Mouse (Mus musculus) thymus, adult 2 months (tissue): ENCODE data around the gene Agps.

Experiments
- CTCF ChIP-seq: fragments of 200-500 bp; IDR thresholded peaks from 2 replicates; pipeline ENCODE4 v1.5.1; 2012; ENCODE audit warnings: mild to moderate bottlenecking, control low read depth, low read length, moderate library complexity, borderline replicate concordance; ENCODE audit not compliant: control insufficient read depth, poor library complexity, insufficient read depth; ENCODE audit errors: extremely low read depth
- POLR2A ChIP-seq: fragments of 200-500 bp; IDR thresholded peaks from 2 replicates; pipeline ENCODE4 v1.6.1; 2012; ENCODE audit warnings: mild to moderate bottlenecking, low read length, control low read depth, moderate library complexity; ENCODE audit not compliant: control insufficient read depth, poor library complexity, insufficient read depth; ENCODE audit errors: extremely low read depth

- TF ChIP-seq CTCF (no peak), POLR2A (no peak)
Observed at GRCm38 (mm10) chr2:75923807-75924340, 91.9 kb downstream of the Agps start.
